Comparison of ENCODE assay signal across 10 mouse cellular contexts in genomic region chr5:113210314-113210713, GRCm38 (mm10). TPM values are rescaled to one million over a fixed set of nuclear protein-coding genes. Genes with fewer than 3 reads are reported as not detected.
DNase-seq lines count a peak whose midpoint lies in the region; ATAC-seq and TF ChIP-seq lines count a peak whose summit lies in the region.
"Had no signal": no experiment of that assay in that cellular context is flagged by ENCODE, and none has a peak within 500 bp of the region (broad histone marks: within the 10 kb centered on the region; RNA-seq: fewer than 3 reads in every experiment).

No protein-coding gene starts in this region.

- ATAC-seq in forebrain, embryonic 12.5 days (ENCODE audit: low FRiP score) = no peak
- no peak for ATAC-seq in forebrain, embryonic 11.5 days (replicated peaks; ENCODE audit: low FRiP score)
- 0 out of 2 replicates have a peak, but pooled peaks have one; percentile 12 for ATAC-seq in liver, embryonic 14.5 days (ENCODE audit: insufficient read depth)
- no peak for ATAC-seq in stomach, postnatal 0 days (ENCODE audit: low FRiP score, low TSS enrichment)

- no peaks in the 10 kb centered on the region for H3K9me3 ChIP-seq in forebrain, embryonic 12.5 days
- no peaks in the 10 kb centered on the region for H3K9me3 ChIP-seq in forebrain, embryonic 11.5 days (ENCODE audit: control insufficient read depth, low read length)
- H3K9me3 ChIP-seq in liver, embryonic 14.5 days (ENCODE audit: control insufficient read depth, low read length) = no peaks in the 10 kb centered on the region
- no peaks in the 10 kb centered on the region for H3K9me3 ChIP-seq in stomach, postnatal 0 days (ENCODE audit: control insufficient read depth, low read length)

- no peak for TF ChIP-seq CTCF in testis, adult 2 months (IDR thresholded peaks at IDR 0.05; ENCODE audit: control insufficient read depth, insufficient read depth, insufficient replicate concordance, low read depth, low read length)
- TF ChIP-seq CTCF in liver, embryonic 14.5 days (IDR thresholded peaks at IDR 0.05; ENCODE audit: low read depth) = no peak
- TF ChIP-seq CTCF in stomach, postnatal 0 days (IDR thresholded peaks at IDR 0.05; ENCODE audit: low read depth) = no peak

- peaks cover 20% of the 10 kb centered on the region for H3K4me1 ChIP-seq in forebrain, embryonic 12.5 days
- H3K4me1 ChIP-seq in forebrain, embryonic 11.5 days (replicated peaks; ENCODE audit: control insufficient read depth, insufficient read depth, low read length) = no peaks in the 10 kb centered on the region
- peaks cover 12% of the 10 kb centered on the region for H3K4me1 ChIP-seq in testis, adult 2 months (ENCODE audit: control insufficient read depth, insufficient read depth, low read length)
- H3K4me1 ChIP-seq in liver, embryonic 14.5 days (replicated peaks; ENCODE audit: control insufficient read depth in 2 of 2, insufficient read depth in 2 of 2, low read length in 1 of 2) = peaks cover 2 to 14% of the 10 kb centered on the region in 2 experiments; a peak in 2 of 4 replicates
- H3K4me1 ChIP-seq in stomach, postnatal 0 days (replicated peaks; ENCODE audit: control insufficient read depth, insufficient read depth) = peaks cover 9% of the 10 kb centered on the region

- TF ChIP-seq POLR2A in testis, adult 2 months (IDR thresholded peaks at IDR 0.05; ENCODE audit: control insufficient read depth, low read depth, low read length) = no peak

- no peak overlapping the region for H3K4me3 ChIP-seq in forebrain, embryonic 12.5 days (replicated peaks)
- H3K4me3 ChIP-seq in forebrain, embryonic 11.5 days (ENCODE audit: low read depth, low read length) = no peak overlapping the region
- H3K4me3 ChIP-seq in testis, adult 2 months (ENCODE audit: control insufficient read depth, low read depth, low read length) = no peak overlapping the region
- no peak overlapping the region for H3K4me3 ChIP-seq in liver, embryonic 14.5 days (ENCODE audit: insufficient read depth in 1 of 2, low read depth in 2 of 2, low read length in 2 of 2)
- no peak overlapping the region for H3K4me3 ChIP-seq in stomach, postnatal 0 days (ENCODE audit: low read depth, low read length)
- H3K4me3 ChIP-seq: myocyte had no signal

- WGBS in forebrain, embryonic 12.5 days = 81% methylated on average over 6 of the region's 6 CpGs
- 81% methylated on average over 6 of the region's 6 CpGs for WGBS in forebrain, embryonic 11.5 days
- WGBS in liver, embryonic 14.5 days (ENCODE audit: insufficient replicate concordance) = 59% methylated on average over 6 of the region's 6 CpGs
- WGBS in stomach, postnatal 0 days = 77% methylated on average over 6 of the region's 6 CpGs

- H3K4me2 ChIP-seq in forebrain, embryonic 12.5 days = no peak overlapping the region
- H3K4me2 ChIP-seq in forebrain, embryonic 11.5 days (ENCODE audit: low read depth, low read length, severe bottlenecking) = no peak overlapping the region
- no peak overlapping the region for H3K4me2 ChIP-seq in liver, embryonic 14.5 days (ENCODE audit: low read depth)
- H3K4me2 ChIP-seq in stomach, postnatal 0 days (replicated peaks; ENCODE audit: low read depth) = no peak overlapping the region

- TF ChIP-seq EP300 in liver, embryonic 14.5 days (IDR thresholded peaks at IDR 0.05; ENCODE audit: low read depth) = no peak
- no peak for TF ChIP-seq EP300 in stomach, postnatal 0 days (optimal IDR thresholded peaks at IDR 0.05)

- peak overlapping the region; percentile 66; the same call in 1 of the 2 replicates for H3K27ac ChIP-seq in forebrain, embryonic 12.5 days
- H3K27ac ChIP-seq in forebrain, embryonic 11.5 days (ENCODE audit: low read depth, low read length) = no peak overlapping the region; the same call in 1 of the 2 replicates
- peak overlapping the region; percentile 23; the same call in 1 of the 2 replicates for H3K27ac ChIP-seq in testis, adult 2 months (ENCODE audit: control insufficient read depth, insufficient read depth, low read depth, low read length)
- H3K27ac ChIP-seq in liver, embryonic 14.5 days = no peak overlapping the region
- peak overlapping the region; percentile 87 for H3K27ac ChIP-seq in stomach, postnatal 0 days (replicated peaks)

- H3K27me3 ChIP-seq in forebrain, embryonic 12.5 days = no peaks in the 10 kb centered on the region
- no peaks in the 10 kb centered on the region for H3K27me3 ChIP-seq in forebrain, embryonic 11.5 days (ENCODE audit: control insufficient read depth, insufficient read depth, low read length)
- no peaks in the 10 kb centered on the region for H3K27me3 ChIP-seq in testis, adult 2 months (ENCODE audit: control insufficient read depth, insufficient read depth, low read length)
- H3K27me3 ChIP-seq in liver, embryonic 14.5 days (ENCODE audit: control insufficient read depth, insufficient read depth, low read length) = no peaks in the 10 kb centered on the region
- no peaks in the 10 kb centered on the region for H3K27me3 ChIP-seq in stomach, postnatal 0 days (ENCODE audit: control insufficient read depth, insufficient read depth, low read length)

- no peak overlapping the region for H3K9ac ChIP-seq in forebrain, embryonic 12.5 days
- H3K9ac ChIP-seq in forebrain, embryonic 11.5 days (ENCODE audit: low read length) = no peak overlapping the region
- no peak overlapping the region for H3K9ac ChIP-seq in liver, embryonic 14.5 days (replicated peaks)
- H3K9ac ChIP-seq in stomach, postnatal 0 days (ENCODE audit: low read length) = no peak overlapping the region

- no peaks in the 10 kb centered on the region for H3K36me3 ChIP-seq in forebrain, embryonic 12.5 days (replicated peaks)
- no peaks in the 10 kb centered on the region for H3K36me3 ChIP-seq in forebrain, embryonic 11.5 days (ENCODE audit: control insufficient read depth, insufficient read depth, low read length)
- H3K36me3 ChIP-seq in testis, adult 2 months (ENCODE audit: control insufficient read depth, insufficient read depth, low read length) = no peaks in the 10 kb centered on the region
- no peaks in the 10 kb centered on the region for H3K36me3 ChIP-seq in liver, embryonic 14.5 days (replicated peaks; ENCODE audit: control insufficient read depth, insufficient read depth, low read depth)
- no peaks in the 10 kb centered on the region for H3K36me3 ChIP-seq in stomach, postnatal 0 days (ENCODE audit: control insufficient read depth, insufficient read depth, low read length)

- no peak for DNase-seq in forebrain, embryonic 11.5 days (ENCODE audit: low spot score)
- DNase-seq in testis, postnatal 14 days (ENCODE audit: low spot score) = no peak
- DNase-seq in liver, embryonic 14.5 days (ENCODE audit: low read depth in 3 of 3, low spot score in 3 of 3) = no peak
- DNase-seq in stomach, postnatal 0 days (ENCODE audit: low spot score) = no peak
- DNase-seq in embryo, embryonic 10.5 days (ENCODE audit: low spot score) = no peak
- no peak for DNase-seq in frontal cortex, adult 2 months (ENCODE audit: extremely low spot score in 1 of 2, low spot score in 1 of 2)
- DNase-seq: embryo, embryonic 11 days had no signal

RNA-seq across cellular contexts. Expression of gene 2900026A02Rik, which starts 10.7 kb away (rescaled TPM):
- polyA plus RNA-seq in forebrain, embryonic 12.5 days (2016; fragmentation: Nextera tagmentation; extraction: Ambion mirVana) = 4.5 and 6.1 TPM in 2 replicates
- 2.2 and 3.4 TPM in 2 replicates for polyA plus RNA-seq in forebrain, embryonic 11.5 days (2014; fragmentation: Nextera tagmentation; extraction: Ambion mirVana)
- 2.1 and 2.2 TPM in 2 replicates for polyA plus RNA-seq in testis, adult 2 months (2012; rRNA removed)
- 1.1 and 1.2 TPM in 2 replicates for polyA plus RNA-seq in liver, embryonic 14.5 days (2012; rRNA removed)
- polyA plus RNA-seq in liver, embryonic 14.5 days (2014; fragmentation: Nextera tagmentation; extraction: Ambion mirVana) = 0.63 and 0.68 TPM in 2 replicates
- 5.3 and 6.2 TPM in 2 replicates for polyA plus RNA-seq in stomach, postnatal 0 days (2015; fragmentation: Nextera tagmentation; extraction: Ambion mirVana)
- 17.8 and 18.7 TPM in 2 replicates for polyA plus RNA-seq in frontal cortex, adult 2 months (2012; rRNA removed)

RNA-seq across cellular contexts. Expression of gene Tmem211, which starts 16.4 kb away (rescaled TPM):
- 0.20 and 0.28 TPM in 2 replicates for polyA plus RNA-seq in forebrain, embryonic 12.5 days (2016; fragmentation: Nextera tagmentation; extraction: Ambion mirVana)
- polyA plus RNA-seq in forebrain, embryonic 11.5 days (2014; fragmentation: Nextera tagmentation; extraction: Ambion mirVana) = 0.20 TPM in 1 of 2 replicates, not detected in the other
- not detected in 2 replicates for polyA plus RNA-seq in testis, adult 2 months (2012; rRNA removed)
- not detected in 2 replicates for polyA plus RNA-seq in liver, embryonic 14.5 days (2012; rRNA removed)
- not detected in 2 replicates for polyA plus RNA-seq in liver, embryonic 14.5 days (2014; fragmentation: Nextera tagmentation; extraction: Ambion mirVana)
- 0.46 and 0.59 TPM in 2 replicates for polyA plus RNA-seq in stomach, postnatal 0 days (2015; fragmentation: Nextera tagmentation; extraction: Ambion mirVana)
- 0.04 TPM in 1 of 2 replicates, not detected in the other for polyA plus RNA-seq in frontal cortex, adult 2 months (2012; rRNA removed)
- polyA plus RNA-seq: myocyte had no signal

Comparison
In these comparisons a context has a peak if more than half of its experiments do, and no peak if none do; other contexts are left out.
1. H3K27ac ChIP-seq: peak in forebrain, embryonic 12.5 days (single experiment), testis, adult 2 months (single experiment) and stomach, postnatal 0 days (single experiment); none in forebrain, embryonic 11.5 days (single experiment) and liver, embryonic 14.5 days (single experiment).